Mouse (Mus musculus) lung, adult 18-20 months (tissue): ENCODE measurements at regions not wholly inside any gene's neighbourhood (a gene's known extent, or its start where the extent isn't known, plus 50 kb on each side); places are given as distances from the start of the nearest gene placed in this dataset.

Experiments used
- DNase-seq, 2 experiments: peaks; one replicate each; pipeline ENCODE4 v3.0.0; 2022; ENCODE audit warnings: mixed read lengths in 2 of 2

DNA sequence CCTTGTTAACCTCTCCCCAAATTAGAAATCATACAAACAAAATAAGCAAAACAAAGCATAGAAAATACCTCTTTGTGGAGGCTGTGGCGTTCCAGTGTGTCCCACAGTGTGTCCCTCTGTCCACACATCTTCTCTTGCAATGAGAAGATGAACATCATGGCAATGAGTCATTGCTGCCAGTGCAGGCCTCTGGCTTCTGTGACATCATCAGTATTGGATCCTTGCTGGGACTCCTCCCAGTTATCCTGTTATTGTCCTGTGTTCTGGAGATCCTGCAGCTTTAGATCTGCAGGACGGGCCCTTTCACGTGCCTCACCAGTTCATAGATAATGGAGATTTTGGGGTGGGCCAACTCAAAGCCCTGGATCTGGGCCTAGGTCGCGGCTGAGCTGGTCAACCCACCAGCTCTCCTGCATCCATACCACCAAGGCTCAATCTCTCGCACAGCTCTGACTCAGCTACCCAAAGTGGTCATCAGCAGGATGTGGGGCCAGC lies 80.9 kb downstream of the Tmem212 start:
- DNase-seq, result no peak

DNA sequence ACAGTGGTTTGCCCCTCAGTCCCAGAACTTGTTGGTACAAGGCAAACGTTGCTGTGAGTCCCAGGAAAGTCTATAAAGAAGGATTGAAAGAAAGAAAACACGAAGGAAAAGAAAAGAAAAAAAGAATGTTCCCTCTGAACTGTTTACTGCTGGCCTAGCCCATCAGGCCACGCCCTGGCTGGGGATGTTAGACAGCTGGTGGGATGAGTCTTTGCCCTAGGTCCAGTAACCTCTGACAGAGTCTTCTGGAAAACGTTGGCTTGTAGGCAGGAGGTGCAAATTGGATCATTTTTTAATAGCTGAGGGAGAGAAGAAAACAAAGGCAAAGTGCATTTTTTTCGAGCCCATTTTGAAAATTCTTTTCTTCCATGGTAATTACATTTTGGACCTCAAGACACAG lies 91.9 kb downstream of the Tmem212 start:
- no peak for DNase-seq

DNA sequence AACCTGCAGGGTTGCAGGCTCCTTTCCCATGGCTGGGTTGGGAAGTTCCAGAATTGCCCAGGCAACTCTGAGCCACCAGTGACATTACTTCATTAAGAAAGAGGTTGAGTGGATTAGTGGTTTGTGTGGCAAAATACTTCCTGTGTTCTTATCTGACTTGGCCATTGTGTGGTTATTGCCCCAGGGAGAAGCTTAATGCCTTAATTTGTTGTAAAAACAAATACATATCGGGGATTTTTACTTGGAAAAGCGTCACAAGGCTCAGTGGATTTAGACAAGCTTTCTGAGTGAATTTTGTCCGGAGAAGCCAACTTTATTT lies 80.5 kb upstream of the Fndc3b start:
- DNase-seq, result no peak

DNA sequence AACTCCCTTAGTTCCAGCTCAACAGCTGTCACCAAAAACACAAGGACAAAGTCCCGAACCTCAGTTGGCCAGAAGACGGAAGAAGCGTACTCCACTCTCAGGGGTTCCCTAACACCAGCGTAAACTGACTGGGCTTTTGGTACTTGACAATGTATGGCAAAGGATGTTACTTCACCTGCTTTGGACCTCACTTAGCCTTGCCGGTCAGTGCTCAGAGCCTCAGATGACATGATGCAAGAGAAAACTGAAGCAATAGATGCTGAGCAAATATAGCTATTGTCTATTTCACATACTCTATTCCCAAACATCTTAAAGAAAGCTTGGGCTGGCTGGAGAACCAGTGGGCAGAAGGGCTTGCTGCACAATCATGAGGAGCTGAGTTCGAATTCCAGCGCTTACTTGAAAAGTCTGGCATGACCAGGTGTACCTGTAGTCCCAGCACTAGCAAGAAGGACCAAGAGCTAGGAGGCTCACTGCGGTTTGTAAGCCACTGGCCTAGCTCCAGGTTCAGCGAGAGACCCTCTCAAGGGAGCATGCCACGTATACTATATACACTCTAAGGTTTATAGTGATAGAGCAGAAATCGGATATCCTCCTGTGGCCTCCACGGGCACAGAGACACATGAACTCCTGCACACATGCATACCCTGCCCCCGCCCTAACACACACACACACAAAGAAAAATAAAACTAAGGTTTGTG lies 80.0 kb upstream of the Fndc3b start:
- no peak for DNase-seq

DNA sequence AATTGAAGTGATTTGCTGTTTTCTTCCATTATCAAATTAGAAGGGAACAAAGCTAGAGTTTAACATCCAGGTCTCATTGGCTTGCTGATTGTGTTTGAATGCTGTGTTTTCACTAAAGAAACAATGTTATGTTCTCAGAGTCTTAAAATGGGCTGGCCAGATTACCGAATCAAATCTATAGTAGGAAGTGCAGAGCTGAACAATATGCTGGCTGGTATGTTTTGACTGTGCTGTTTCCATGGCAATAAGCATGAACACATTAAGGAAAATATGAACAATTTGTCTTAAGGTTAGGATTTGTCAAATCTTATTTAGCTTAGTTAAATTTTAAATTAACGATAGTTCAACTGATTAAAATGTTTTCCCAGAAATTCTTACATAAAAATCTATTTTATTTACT lies 72.8 kb upstream of the Fndc3b start:
- no peak for DNase-seq

DNA sequence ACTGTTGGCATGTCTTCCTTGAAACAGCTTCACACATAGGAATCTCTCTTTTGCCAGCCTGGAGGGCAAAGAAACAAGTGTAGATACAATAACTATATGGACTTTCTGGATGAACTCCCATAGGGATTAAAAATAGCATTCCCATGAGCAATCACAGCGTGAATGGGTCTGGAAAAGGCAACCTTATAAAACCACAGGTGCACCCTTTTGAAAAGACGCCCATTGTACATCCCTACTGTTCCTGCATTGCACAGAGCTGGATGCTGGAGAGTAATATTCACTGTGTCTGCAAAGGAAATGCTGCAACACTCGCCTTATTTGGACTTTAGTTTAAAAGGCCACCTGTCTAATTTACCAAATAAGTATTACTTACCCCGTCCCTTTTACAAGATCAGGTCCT lies 72.4 kb upstream of the Fndc3b start:
- DNase-seq, result no peak

DNA sequence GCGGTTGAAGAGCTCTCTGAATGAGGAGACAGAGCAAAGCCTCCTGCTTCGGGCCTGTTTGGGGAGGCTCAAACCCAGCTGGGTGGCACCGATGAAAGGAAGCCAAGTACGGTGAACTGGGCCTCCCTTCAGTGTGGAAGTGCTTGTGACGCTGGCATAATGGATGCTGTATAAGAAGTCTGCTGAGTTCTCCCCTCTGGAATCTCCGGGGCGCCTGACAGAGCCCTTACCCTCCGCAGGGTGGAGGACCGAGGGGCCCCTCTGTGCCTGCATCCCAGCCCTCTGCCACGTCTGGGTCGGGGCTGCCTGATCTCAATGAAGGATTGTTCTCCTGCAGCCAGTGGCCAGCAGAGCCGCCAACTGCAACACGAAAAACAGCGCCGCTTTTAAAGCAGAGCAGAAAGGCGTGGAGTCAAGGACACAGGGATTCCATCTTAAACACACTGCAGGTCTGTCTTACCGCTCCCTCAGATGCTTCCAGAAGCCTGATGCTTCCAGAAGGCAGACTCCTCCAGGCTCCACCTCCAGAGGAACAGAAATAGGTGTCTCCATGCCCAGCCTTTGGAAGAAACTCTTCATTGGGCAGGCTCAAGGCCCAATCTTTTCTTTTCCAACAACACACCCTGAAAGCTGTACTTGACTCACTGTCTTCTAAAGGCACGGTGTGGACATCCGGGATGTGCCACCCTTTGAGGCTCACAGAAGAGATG lies 71.1 kb upstream of the Fndc3b start:
- no peak for DNase-seq

DNA sequence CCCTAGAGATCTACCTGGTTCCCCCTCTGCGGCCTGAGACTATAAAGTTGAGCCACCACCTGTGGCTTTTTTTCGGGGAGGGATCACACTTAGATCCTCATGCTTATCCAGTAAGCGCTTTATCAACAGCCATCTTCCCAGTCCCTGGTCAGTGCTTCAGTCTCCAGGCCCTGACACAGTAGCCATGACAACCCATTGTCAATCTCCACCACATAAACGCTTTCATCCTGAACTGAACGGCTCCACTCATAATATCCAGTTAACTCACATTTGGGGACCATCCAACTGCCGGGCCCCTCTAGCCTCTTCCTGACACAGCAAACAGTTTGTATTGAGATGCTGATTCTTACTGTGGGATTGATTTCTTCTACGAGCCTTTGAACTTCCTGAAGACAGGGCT lies 68.8 kb upstream of the Fndc3b start:
- no peak for DNase-seq

DNA sequence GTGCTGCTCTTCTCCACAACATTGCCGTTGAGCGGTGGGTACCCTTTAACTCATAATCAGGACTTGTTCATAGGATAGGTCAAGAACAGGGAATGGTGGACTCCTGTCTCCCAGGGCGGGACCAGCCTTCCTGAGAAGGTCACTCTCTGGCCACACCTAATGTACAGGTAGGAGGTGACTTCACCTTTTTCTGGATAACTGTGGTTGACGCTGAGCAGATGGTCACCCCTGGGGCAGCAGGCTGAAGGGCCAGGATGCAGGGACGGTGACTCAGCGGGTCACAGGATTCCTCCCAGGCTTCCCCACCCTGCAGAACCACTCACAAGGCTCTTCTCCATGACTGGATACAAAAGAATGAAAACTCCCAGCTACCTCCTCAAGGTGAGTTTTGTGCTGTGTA lies 66.6 kb upstream of the Fndc3b start:
- no peak for DNase-seq

DNA sequence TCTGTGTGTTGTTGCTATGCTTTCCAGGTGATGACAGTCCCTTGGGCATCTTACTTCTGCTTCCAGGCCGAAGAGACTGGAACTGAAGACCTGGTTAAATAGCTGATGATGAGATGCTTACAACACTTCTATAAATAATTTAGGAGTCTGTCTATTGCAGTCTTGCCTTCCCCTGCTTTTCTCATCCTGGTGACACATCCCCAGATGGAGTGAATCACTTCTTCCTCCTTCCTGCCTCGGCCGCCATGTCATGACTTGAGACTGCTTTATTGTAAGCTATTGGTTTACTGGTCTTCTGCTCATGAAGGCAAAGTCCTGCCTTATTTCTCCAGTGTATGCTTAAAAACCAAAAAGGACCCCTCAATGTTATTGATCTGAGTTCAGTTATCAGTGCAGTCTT lies 62.1 kb upstream of the Fndc3b start:
- no peak for DNase-seq

DNA sequence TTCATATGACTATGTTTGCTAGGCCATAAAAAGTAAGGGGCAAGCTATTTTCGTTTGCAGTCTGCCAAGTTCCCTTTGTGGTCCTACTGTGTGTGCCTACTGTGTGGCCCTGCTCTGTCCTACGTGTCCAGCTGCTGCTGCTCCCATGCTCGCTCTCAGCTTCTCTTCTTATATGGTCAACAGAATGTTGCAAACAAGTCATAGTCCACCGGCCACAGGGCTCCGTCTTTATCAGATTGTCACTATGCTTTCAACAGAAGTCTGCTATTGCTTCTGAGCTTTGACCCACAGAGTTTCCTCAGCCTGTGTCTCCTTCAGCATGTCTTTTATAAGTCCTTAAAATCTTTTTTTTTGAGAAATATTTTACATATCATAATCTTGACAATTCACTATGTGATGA lies 58.3 kb upstream of the Fndc3b start:
- no peak for DNase-seq

DNA sequence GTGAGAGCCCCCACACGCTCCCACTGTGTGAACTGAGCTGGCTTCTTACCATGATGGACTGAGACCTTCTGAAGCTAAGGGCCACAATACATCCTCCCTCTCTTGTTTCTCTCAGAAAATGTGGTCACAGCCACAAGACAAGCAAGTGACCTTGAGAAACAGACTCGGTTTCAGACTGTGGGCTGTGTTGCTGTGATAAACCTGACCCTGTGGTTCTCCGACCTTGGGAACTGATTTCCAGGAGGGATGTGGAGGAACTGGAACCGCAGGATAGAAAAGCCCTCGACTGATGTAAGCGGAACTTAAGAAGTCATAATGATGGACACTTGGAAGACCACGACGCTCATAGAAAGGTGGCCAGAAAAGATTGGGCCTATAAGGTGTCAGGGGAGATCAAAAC lies 56.1 kb upstream of the Fndc3b start:
- DNase-seq, result no peak

DNA sequence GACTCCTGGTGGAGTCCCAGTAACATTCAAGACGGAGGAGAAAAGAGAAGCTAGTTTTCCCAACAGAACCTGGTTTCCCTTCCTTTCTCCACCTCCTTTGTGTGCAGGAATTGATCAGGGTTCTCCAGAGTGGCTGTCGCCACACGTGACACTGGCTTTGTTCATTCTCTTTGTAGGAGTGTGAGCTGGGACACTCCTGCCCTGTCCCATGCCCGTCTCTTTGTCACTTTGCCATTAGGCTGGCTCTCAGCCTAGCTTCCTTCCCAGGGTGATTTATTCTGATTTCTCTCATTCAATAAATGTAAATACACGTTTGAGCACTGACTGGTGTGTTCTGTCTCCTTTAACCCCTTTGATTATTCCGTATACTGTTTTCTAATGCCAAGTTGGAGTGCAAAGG lies 55.3 kb upstream of the Fndc3b start:
- peak; percentile 21 to 44 for DNase-seq

DNA sequence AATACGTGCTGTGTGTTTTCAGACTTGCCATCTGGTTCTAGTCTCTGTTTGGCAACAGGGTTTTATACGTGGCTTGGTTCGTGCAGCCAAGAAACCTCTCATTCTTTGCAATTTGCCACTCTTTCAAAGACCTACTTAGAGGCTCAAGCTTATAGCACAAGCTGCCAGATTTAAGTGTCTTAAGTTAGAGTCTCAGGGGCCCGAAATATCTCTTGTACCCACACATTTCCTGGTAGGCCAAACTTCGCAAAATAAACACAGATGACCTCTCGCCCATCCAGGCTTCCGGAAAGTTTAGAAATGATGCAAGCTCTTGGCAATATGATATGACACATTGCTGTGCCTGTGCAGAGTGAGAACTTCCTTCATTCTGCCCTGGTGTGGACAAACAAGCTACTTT lies 54.8 kb upstream of the Fndc3b start:
- DNase-seq, result peak; percentile 61 to 73

DNA sequence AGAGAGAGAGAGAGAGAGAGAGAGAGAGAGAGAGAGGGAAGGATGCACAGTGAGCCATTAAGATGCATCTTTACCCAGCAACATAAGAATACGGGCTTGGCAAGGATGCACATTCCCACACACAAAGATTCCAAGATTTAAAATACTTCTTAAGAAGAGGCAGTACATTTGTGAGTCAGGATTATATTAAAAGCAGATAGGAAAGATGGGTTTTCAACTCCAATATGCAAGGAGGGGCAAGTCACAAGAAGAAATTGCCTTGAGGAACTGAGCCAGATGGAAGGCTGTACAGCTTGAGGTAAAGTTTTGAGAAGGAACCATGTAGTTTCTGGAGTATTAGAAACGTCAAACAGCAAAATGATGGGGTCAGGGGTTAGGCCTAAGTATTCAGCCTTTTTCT lies 53.4 kb upstream of the Fndc3b start:
- no peak for DNase-seq

DNA sequence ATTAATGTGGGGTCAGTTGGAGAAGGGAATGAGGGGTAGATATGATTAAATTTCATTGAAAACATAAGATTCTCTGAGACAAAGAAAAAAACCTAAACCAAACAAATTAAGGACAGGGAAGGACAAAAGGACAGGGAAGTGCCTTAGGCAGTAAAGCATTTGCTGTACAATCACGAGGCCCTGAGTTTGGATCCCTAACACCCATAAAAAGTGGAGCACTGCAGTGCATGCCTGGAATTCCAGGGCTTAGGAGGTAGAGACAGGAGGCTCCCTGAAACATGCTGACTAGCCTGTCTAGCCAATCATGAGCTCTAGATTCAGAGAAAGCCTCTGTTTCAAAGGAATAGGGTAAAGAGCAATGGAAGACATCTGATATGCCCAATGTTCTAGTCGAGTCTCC lies 49.9 kb upstream of the Fndc3b start:
- no peak for DNase-seq
